Mouse (Mus musculus) kidney, adult 18-20 months (tissue): ENCODE measurements around the gene Fam20c.

ENCODE experiments used
- DNase-seq: peaks from one replicate; pipeline ENCODE4 v3.0.0; 2021

The Fam20c gene

DNA sequence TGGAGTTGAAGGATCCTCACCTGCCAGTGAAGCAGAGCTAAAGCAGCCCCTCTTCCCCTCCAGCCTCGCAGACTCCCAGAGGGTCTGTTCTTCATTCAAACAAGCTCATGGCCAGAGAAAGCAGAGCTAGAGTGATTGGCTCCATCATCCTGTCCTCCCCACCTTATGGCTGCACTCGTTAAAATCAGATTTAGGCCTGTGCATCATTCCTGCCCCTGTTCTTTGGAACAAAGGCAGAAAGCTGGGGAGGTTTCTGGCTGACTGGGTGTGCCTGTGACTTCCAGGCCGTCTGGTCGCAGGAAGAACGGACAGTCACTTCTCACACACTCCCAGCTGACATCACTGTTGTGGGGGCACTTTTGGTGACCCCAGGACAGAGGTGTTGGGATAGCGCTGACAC, 2.8 kb downstream of the Fam20c start:
- DNase-seq = peak; percentile 27

GRCm38 (mm10) chr5:138757616-138758015, 3.3 kb downstream of the Fam20c start:
- DNase-seq = peak; percentile 40

GRCm38 (mm10) chr5:138758533-138758932, 4.2 kb downstream of the Fam20c start:
- no peak for DNase-seq

- DNase-seq = no peak
Observed at GRCm38 (mm10) chr5:138761836-138762334, 7.6 kb downstream of the Fam20c start.

GRCm38 (mm10) chr5:138762361-138762760, 8.0 kb downstream of the Fam20c start:
- DNase-seq = no peak

GRCm38 (mm10) chr5:138764601-138765000, 10.3 kb downstream of the Fam20c start:
- no peak for DNase-seq

DNA sequence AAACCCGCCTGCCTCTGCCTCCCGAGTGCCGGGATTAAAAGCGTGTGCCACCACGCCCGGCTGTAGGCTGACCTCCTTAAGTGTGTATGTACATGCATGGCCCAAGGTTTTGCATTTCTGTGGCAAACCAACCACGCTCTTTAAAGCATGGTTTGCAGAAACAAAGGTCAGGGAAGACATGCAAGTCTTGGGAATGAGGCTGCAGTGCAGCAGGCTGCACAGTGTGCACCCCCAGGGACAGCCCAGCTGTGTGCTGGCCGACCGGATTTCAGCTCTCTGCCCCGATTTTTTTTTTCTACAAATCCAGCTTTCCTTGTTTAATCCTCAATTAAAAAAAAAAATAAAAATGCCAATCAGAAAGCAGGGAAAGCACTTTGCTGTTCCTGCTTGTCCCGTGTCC, 13.3 kb downstream of the Fam20c start:
- no peak for DNase-seq

DNA sequence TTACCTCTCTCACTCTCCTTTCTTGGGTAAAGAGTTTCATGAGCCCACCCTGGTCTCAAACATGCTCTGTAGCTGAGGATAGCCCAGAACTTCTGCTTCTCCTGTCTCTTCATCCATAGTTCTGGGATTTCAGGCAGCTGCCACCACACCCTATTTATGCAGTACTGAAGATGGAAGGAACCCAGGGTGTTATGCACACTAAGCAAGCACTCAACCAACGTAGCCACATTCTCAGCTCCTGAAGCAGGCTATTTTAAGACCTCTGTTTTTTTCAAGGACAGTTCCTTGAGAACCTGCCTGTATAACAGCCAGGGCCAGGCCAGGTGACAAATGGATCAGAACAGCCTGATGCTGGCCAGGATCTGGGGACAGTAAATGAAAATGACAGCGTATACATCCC, 14.4 kb downstream of the Fam20c start:
- no peak for DNase-seq

DNA sequence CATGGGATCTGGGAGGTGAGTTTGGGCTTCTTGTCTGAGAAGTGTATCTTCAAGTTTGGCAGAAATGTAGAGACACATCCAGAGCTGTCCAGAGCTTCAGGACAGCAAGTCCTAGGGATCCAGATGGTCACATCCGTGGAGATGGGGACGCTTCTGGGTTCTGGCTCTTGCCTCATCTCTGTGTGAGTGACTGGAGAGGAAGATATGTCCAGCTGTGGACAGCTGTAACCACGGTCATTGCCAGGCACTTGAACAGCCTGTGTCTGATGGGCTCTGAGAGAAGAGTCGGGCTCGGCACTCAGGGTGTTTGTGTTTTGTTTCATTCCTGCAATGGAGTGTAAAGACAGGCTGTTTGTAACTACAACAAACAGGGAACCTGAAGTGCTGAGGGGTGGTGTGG, 14.8 kb downstream of the Fam20c start:
- DNase-seq = no peak

DNA sequence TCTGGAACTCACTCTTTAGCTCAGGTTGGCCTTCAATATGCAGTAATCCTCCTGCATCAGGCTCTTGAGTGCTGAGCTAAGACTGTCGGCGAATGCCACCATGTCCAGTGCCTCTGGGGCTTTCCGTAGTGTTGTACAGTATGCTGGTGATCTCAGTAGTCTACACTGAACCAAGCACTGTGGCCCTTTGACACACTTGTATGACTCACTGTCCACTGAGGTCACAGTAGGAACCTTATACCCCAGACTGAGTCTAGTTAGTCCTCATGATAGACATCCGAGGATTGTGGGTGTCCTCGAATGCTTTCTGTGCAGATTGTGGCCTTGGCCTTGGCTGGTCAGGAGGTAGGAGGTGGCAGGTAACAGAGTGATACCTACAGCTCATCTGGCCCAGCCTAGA, 20.8 kb downstream of the Fam20c start:
- DNase-seq = no peak

GRCm38 (mm10) chr5:138776346-138776745, 22.0 kb downstream of the Fam20c start:
- DNase-seq = no peak

- peak; percentile 50 for DNase-seq
Observed at GRCm38 (mm10) chr5:138778731-138779463, 24.6 kb downstream of the Fam20c start.

DNA sequence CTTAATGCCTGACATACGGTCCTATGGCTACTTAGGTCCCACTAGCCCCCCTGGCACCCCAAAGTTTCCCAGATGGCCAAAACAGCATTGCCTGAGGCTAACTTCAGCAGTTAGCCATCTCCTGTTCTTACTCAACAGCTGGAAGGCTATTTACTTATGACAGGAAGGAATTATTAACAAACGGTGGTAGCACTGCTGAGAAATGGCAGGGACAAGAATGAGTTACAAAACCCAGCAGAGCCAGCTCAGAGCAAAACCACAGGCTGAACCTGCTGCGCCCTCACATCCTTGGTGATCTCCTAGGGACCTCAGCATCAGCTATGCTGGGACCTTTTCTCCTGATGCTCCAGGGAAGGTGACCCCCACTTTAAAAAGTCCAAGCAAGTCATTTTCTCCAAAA, 25.3 kb downstream of the Fam20c start:
- no peak for DNase-seq

- DNase-seq = no peak
Observed at GRCm38 (mm10) chr5:138782697-138783096, 28.4 kb downstream of the Fam20c start.

DNA sequence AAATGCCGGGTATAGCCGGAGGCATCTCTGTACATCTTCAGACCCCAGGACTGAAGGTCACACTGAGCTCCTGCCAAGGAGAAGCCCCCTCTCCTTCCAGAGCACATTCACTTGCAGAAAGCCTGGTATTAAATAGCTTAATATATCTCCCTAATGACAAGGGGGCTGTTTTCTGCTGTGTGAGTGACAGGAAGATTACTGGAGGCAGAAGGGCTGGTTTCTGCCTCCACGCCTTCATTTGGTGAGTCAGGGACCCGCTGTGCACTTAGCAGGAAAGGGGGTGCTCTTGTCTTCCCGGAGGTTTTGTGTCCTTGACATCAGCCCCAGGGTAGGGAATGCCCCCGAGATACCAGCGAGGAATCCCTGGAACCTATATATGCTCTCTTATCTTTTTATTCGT, 28.9 kb downstream of the Fam20c start:
- no peak for DNase-seq

GRCm38 (mm10) chr5:138785986-138786515, 31.7 kb downstream of the Fam20c start:
- peak; percentile 31 for DNase-seq

- no peak for DNase-seq
Observed at GRCm38 (mm10) chr5:138787648-138788047, 33.3 kb downstream of the Fam20c start.

DNA sequence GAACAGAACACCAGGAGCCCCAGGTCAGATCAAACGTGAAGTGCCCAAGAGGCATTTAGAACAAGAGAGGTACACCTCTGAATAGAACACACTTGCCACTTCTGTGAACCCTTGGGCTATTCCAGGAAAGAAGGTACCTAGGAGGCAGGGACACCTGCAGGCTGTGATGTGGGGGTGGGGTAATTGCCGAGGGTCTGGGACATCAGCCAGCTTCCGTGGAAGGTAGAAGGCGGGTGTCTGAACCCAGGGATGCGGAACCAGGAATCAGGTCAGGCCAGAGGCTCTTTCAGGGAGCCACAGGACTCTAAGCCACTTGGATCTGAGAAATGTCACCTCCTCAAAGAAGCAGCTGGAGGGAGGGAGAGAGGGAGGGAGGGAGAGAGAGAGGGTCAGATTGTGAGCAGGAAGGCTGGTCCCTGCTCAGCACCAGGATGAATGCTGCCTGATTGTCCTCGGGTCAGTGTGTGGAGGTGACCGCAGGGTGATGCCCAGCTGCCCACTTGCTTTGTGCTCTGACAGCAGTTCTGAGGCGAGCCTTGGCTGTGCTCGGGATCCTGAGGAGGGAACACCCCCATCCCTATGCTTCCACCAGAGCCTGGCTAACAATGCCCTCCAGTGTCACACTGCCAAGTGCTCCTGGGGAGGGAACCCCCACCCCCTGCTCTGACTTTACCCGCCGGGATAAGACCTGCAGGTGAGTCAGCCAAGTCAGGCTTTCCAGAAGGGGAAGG, 34.3 kb downstream of the Fam20c start:
- DNase-seq = peak; percentile 85

DNA sequence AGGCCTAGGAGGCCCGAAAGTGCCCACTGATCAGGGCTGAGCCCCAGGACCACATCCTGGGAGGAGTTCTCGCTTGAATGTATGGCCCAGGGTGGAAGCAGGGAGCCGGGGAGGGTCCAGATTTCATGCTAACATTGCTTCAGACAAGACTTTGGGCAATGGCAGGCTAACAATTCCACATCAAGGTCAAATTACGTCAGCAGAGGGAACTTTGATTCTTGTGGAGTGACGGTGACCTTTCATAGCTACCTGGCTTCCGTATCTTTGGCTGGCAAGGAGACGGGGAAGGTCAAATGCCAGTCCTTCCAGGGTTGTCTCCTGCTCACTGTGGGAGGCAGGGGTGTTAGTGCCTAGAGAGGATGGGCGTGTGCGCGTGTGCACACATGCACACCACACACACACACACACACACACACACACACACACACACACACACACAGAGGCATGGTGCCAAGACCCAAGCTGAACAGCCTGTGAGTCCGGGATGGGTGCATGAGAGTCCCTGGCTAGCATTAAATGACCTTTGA, 36.7 kb downstream of the Fam20c start:
- DNase-seq = peak; percentile 37

GRCm38 (mm10) chr5:138801588-138802116, 47.3 kb downstream of the Fam20c start:
- no peak for DNase-seq

- no peak for DNase-seq
Observed at GRCm38 (mm10) chr5:138804286-138804685, 50.0 kb downstream of the Fam20c start.

DNA sequence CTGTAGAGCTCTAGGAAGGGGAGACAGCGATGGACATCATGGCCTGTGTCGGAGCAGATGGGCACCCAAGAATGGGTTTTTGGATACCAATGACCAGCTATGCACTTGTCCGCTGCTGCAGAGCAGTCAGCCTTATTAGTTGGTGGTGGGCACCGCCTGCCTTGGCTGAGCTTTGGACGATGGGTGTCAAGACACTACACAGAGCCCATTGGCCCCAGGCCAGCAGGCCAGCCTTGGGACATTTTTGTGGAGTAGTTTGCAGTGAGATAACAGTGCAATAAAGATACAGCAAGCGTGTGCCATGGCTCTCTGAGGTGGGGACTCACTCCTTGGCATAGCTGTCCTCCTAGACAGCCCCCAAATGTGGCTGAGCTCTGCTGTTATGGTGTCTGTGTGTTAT, 55.5 kb downstream of the Fam20c start:
- DNase-seq = no peak

GRCm38 (mm10) chr5:138819780-138820179, 65.5 kb downstream of the Fam20c start, which contains the start of gene Gm5294:
Gm5294 (plus strand) TSS chr5:138820080.
- no peak for DNase-seq
